Mouse (Mus musculus): ENCODE measurements around the gene Gp5.
A peak's percentile ranks its signal among the peaks of the same experiment; 100 is the strongest.

The Gp5 gene

GRCm38 (mm10) chr16:30290436-30290835 is 20.1 kb downstream of the Gp5 start:
- TF ChIP-seq POU5F1 (IDR thresholded peaks at IDR 0.05; ENCODE audit: borderline replicate concordance, low read length): no peak
- no peak for TF ChIP-seq NANOG (IDR thresholded peaks at IDR 0.05; ENCODE audit: borderline replicate concordance, low read length)
- no peak for TF ChIP-seq CTCF (conservative IDR thresholded peaks at IDR 0.05; ENCODE audit: low read length)
- peaks cover 29% of the 10 kb centered on the region for H3K27me3 ChIP-seq (ENCODE audit: insufficient read depth, low read length)

GRCm38 (mm10) chr16:30285701-30286100 is 24.9 kb downstream of the Gp5 start:
- peaks cover 60% of the 10 kb centered on the region for H3K27me3 ChIP-seq (ENCODE audit: insufficient read depth, low read length)
- TF ChIP-seq CTCF (conservative IDR thresholded peaks at IDR 0.05; ENCODE audit: low read length): no peak
- peaks cover 58% of the 10 kb centered on the region for H3K4me1 ChIP-seq (replicated peaks; ENCODE audit: low read depth, low read length)
- H3K4me3 ChIP-seq (replicated peaks; ENCODE audit: low read length): no peak overlapping the region
- no peaks in the 10 kb centered on the region for H3K36me3 ChIP-seq (ENCODE audit: insufficient read depth, low read length)
- no peaks in the 10 kb centered on the region for H3K9me3 ChIP-seq (ENCODE audit: low read length)

More at GRCm38 (mm10) chr16:30290436-30290835, 20.1 kb downstream of the Gp5 start:
- Histone ChIP-seq H3K4me1 (replicated peaks; ENCODE audit: low read depth, low read length) (peaks cover 12% of the 10 kb centered on the region), H3K36me3 (ENCODE audit: insufficient read depth, low read length) (no peaks in the 10 kb centered on the region), H3K9me3 (ENCODE audit: low read length) (no peaks in the 10 kb centered on the region), H3K4me3 (replicated peaks; ENCODE audit: low read length) (no peak overlapping the region)

- peaks cover 51% of the 10 kb centered on the region for H3K27me3 ChIP-seq (ENCODE audit: insufficient read depth, low read length)
- no peak for TF ChIP-seq NANOG (IDR thresholded peaks at IDR 0.05; ENCODE audit: borderline replicate concordance, low read length)
- peak; percentile 90 for TF ChIP-seq CTCF (conservative IDR thresholded peaks at IDR 0.05; ENCODE audit: low read length)
- no peak for TF ChIP-seq POU5F1 (IDR thresholded peaks at IDR 0.05; ENCODE audit: borderline replicate concordance, low read length)
- peak overlapping the region; percentile 64 for H3K4me3 ChIP-seq (replicated peaks; ENCODE audit: low read length)
- H3K36me3 ChIP-seq (ENCODE audit: insufficient read depth, low read length): no peaks in the 10 kb centered on the region
- H3K9me3 ChIP-seq (ENCODE audit: low read length): no peaks in the 10 kb centered on the region
- H3K4me1 ChIP-seq (replicated peaks; ENCODE audit: low read depth, low read length): peaks cover 76% of the 10 kb centered on the region
These were observed 26.7 kb downstream of the Gp5 start for GRCm38 (mm10) chr16:30283743-30284337.

- peak within 1 kb of the TSS; percentile 64 for H3K4me3 ChIP-seq (replicated peaks; ENCODE audit: low read length)
- TF ChIP-seq POU5F1 (IDR thresholded peaks at IDR 0.05; ENCODE audit: borderline replicate concordance, low read length) (no peak), CTCF (conservative IDR thresholded peaks at IDR 0.05; ENCODE audit: low read length) (no peak), NANOG (IDR thresholded peaks at IDR 0.05; ENCODE audit: borderline replicate concordance, low read length) (no peak)
- peaks cover 85% of the 10 kb centered on the region for H3K4me1 ChIP-seq (replicated peaks; ENCODE audit: low read depth, low read length)
- no peaks in the 10 kb centered on the region for H3K36me3 ChIP-seq (ENCODE audit: insufficient read depth, low read length)
- peaks cover 42% of the 10 kb centered on the region for H3K27me3 ChIP-seq (ENCODE audit: insufficient read depth, low read length)
- no peaks in the 10 kb centered on the region for H3K9me3 ChIP-seq (ENCODE audit: low read length)
These were observed 27.6 kb downstream of the Gp5 start, which contains the start of gene Lrrc15 for GRCm38 (mm10) chr16:30282844-30283495. TSS of gene Lrrc15 (minus strand) at chr16:30283256.

GRCm38 (mm10) chr16:30280676-30281297 is 29.8 kb downstream of the Gp5 start:
- H3K27me3 ChIP-seq (ENCODE audit: insufficient read depth, low read length): peaks cover 31% of the 10 kb centered on the region
- TF ChIP-seq NANOG (IDR thresholded peaks at IDR 0.05; ENCODE audit: borderline replicate concordance, low read length): no peak
- TF ChIP-seq CTCF (conservative IDR thresholded peaks at IDR 0.05; ENCODE audit: low read length): no peak
- TF ChIP-seq POU5F1 (IDR thresholded peaks at IDR 0.05; ENCODE audit: borderline replicate concordance, low read length): no peak
- H3K4me1 ChIP-seq (replicated peaks; ENCODE audit: low read depth, low read length): peaks cover 86% of the 10 kb centered on the region
- no peaks in the 10 kb centered on the region for H3K9me3 ChIP-seq (ENCODE audit: low read length)
- no peaks in the 10 kb centered on the region for H3K36me3 ChIP-seq (ENCODE audit: insufficient read depth, low read length)
- H3K4me3 ChIP-seq (replicated peaks; ENCODE audit: low read length): peak overlapping the region; percentile 53

GRCm38 (mm10) chr16:30278406-30278805 is 32.2 kb downstream of the Gp5 start:
- H3K27me3 ChIP-seq (ENCODE audit: insufficient read depth, low read length): peaks cover 18% of the 10 kb centered on the region
- H3K4me3 ChIP-seq (replicated peaks; ENCODE audit: low read length): no peak overlapping the region
- TF ChIP-seq NANOG (IDR thresholded peaks at IDR 0.05; ENCODE audit: borderline replicate concordance, low read length): no peak
- peaks cover 70% of the 10 kb centered on the region for H3K4me1 ChIP-seq (replicated peaks; ENCODE audit: low read depth, low read length)
- peaks cover 8% of the 10 kb centered on the region; the same call in 1 of the 2 replicates for H3K36me3 ChIP-seq (ENCODE audit: insufficient read depth, low read length)
- H3K9me3 ChIP-seq (ENCODE audit: low read length): no peaks in the 10 kb centered on the region

GRCm38 (mm10) chr16:30275558-30276340 is 34.8 kb downstream of the Gp5 start:
- Histone ChIP-seq H3K9me3 (ENCODE audit: low read length) (no peaks in the 10 kb centered on the region), H3K4me1 (replicated peaks; ENCODE audit: low read depth, low read length) (peaks cover 44% of the 10 kb centered on the region), H3K4me3 (replicated peaks; ENCODE audit: low read length) (no peak overlapping the region), H3K27me3 (ENCODE audit: insufficient read depth, low read length) (no peaks in the 10 kb centered on the region), H3K36me3 (ENCODE audit: insufficient read depth, low read length) (peaks cover 12% of the 10 kb centered on the region; the same call in 1 of the 2 replicates)
- TF ChIP-seq NANOG (IDR thresholded peaks at IDR 0.05; ENCODE audit: borderline replicate concordance, low read length): no peak
- TF ChIP-seq CTCF (conservative IDR thresholded peaks at IDR 0.05; ENCODE audit: low read length): no peak
- no peak for TF ChIP-seq POU5F1 (IDR thresholded peaks at IDR 0.05; ENCODE audit: borderline replicate concordance, low read length)

GRCm38 (mm10) chr16:30273065-30273464 is 37.5 kb downstream of the Gp5 start:
- peaks cover 12% of the 10 kb centered on the region; the same call in 1 of the 2 replicates for H3K36me3 ChIP-seq (ENCODE audit: insufficient read depth, low read length)
- no peak for TF ChIP-seq POU5F1 (IDR thresholded peaks at IDR 0.05; ENCODE audit: borderline replicate concordance, low read length)
- TF ChIP-seq NANOG (IDR thresholded peaks at IDR 0.05; ENCODE audit: borderline replicate concordance, low read length): no peak
- no peak for TF ChIP-seq CTCF (conservative IDR thresholded peaks at IDR 0.05; ENCODE audit: low read length)
- peaks cover 18% of the 10 kb centered on the region for H3K4me1 ChIP-seq (replicated peaks; ENCODE audit: low read depth, low read length)
- 0 out of 2 replicates have a peak, but pooled peaks cover 4% of the 10 kb centered on the region for H3K27me3 ChIP-seq (ENCODE audit: insufficient read depth, low read length)
- H3K9me3 ChIP-seq (ENCODE audit: low read length): no peaks in the 10 kb centered on the region
- no peak overlapping the region for H3K4me3 ChIP-seq (replicated peaks; ENCODE audit: low read length)

Data from E14TG2a.4 (cell line).